Mouse (Mus musculus): ENCODE results near the gene Retreg1. TPM values are rescaled to one million over a fixed set of nuclear protein-coding genes. Genes with fewer than 3 reads are reported as not detected.

Gene Retreg1
- polyA plus RNA-seq, 1 experiment from 2014 or later: 7.6 TPM

DNA sequence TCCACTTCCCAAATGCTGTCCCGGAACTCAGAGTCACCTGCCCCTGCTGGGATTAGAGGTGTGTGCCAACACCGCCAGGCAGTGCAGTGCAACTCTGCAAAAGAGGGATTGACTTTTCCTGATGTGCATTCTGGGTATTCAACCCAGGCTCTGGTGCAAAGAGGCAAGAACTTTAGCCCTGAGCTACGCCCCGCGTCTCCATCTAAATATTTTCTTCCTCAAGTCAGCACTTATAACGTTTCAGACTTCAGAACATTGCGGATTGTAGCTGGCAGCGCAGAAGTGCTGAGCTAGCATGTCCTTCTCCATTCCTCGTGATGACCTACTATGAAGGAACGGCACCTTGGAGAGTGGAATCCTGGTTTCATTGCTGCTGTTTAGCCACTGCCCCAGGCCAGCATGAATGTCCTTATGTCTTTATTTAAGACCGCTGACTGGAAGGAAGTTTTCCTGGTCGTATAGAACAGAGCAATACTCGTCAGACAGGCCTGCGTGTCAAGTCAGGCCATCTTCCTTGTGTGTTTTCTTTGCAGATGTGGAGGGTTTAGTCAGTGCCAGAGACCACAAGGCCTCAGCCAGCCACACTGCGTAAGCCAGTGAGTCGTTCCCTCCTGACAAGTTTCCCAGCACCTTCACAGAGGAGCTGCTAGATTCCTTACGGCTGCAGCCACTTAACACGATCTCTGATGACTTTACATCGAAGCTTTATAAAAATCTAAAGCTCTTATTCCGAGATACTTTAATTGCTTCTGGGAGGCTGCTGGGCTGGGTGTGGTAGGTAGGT is 34.1 kb upstream of the Retreg1 start:
- H3K27me3 ChIP-seq: no peaks in the 10 kb centered on the region
- H3K36me3 ChIP-seq: peaks cover 47% of the 10 kb centered on the region
- 91% methylated on average over 20 of the region's 20 CpGs for WGBS
- H3K4me2 ChIP-seq (replicated peaks): no peak overlapping the region
- H3K4me3 ChIP-seq: no peak overlapping the region
- no peak for ATAC-seq (replicated peaks)
- H3K9me3 ChIP-seq: no peaks in the 10 kb centered on the region
- no peak overlapping the region for H3K27ac ChIP-seq (replicated peaks)
- H3K4me1 ChIP-seq: no peaks in the 10 kb centered on the region
- H3K9ac ChIP-seq (replicated peaks): no peak overlapping the region

GRCm38 (mm10) chr15:25809669-25810068 is 33.3 kb upstream of the Retreg1 start:
- Histone ChIP-seq H3K27me3 (no peaks in the 10 kb centered on the region), H3K4me2 (replicated peaks) (no peak overlapping the region), H3K27ac (replicated peaks) (no peak overlapping the region), H3K4me1 (no peaks in the 10 kb centered on the region), H3K4me3 (no peak overlapping the region), H3K36me3 (peaks cover 52% of the 10 kb centered on the region), H3K9me3 (0 out of 2 replicates have a peak, but pooled peaks cover 1% of the 10 kb centered on the region), H3K9ac (replicated peaks) (no peak overlapping the region)
- ATAC-seq (replicated peaks): no peak
- WGBS: 96% methylated on average over 6 of the region's 6 CpGs

DNA sequence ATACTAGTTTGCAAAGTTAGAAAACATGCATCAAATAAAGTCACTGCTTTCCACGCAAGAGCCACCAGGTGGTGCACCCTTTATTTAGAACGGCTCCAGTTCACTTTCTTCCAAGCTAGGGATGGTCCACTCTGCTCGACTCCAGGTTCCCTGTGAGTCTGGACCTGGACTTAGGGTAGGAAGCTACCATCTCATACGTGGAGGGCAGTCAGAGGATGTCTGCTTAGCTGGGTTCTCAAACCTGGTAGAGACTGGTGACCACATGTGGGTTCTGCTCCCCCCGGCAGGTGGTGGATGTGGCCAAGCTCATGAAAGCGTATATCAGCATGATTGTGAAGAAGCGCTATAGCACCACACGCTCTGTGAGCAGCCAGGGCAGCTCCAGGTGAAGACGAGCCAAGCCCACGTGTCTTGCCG is 31.1 kb upstream of the Retreg1 start:
- 88% methylated on average over 11 of the region's 11 CpGs for WGBS
- no peak overlapping the region for H3K9ac ChIP-seq (replicated peaks)
- H3K36me3 ChIP-seq: peaks cover 52% of the 10 kb centered on the region
- no peak overlapping the region for H3K27ac ChIP-seq (replicated peaks)
- no peak overlapping the region for H3K4me2 ChIP-seq (replicated peaks)
- no peaks in the 10 kb centered on the region for H3K4me1 ChIP-seq
- no peaks in the 10 kb centered on the region for H3K27me3 ChIP-seq
- no peak for ATAC-seq (replicated peaks)
- H3K4me3 ChIP-seq: no peak overlapping the region
- H3K9me3 ChIP-seq: 0 out of 2 replicates have a peak, but pooled peaks cover 3% of the 10 kb centered on the region

DNA sequence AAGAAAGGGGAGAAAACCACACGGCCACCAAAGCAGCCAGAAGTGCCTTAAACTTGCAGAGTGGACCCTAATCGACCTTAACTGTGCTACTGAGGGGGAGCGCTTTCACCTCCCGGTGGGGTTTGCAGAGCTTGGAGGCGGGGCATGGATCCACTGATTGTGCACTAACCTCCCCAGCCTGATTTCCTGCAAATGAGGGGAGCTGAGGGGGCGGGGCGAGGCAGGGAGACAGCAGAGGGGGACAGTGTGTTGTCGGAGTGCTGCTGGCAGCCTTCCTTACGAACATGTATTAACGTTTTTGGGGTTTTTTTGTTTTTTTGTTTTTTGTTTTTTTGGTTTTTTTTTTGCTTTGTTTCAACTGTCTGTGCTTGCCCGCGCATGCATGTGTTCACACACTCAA is 30.5 kb upstream of the Retreg1 start:
- Histone ChIP-seq H3K36me3 (peaks cover 46% of the 10 kb centered on the region), H3K9me3 (0 out of 2 replicates have a peak, but pooled peaks cover 3% of the 10 kb centered on the region), H3K4me1 (no peaks in the 10 kb centered on the region)

GRCm38 (mm10) chr15:25814535-25814934 is 28.4 kb upstream of the Retreg1 start:
- no peak for ATAC-seq (replicated peaks)
- Histone ChIP-seq H3K4me1 (no peaks in the 10 kb centered on the region), H3K27ac (replicated peaks) (no peak overlapping the region)

More for the DNA sequence above, 30.5 kb upstream of the Retreg1 start:
- no peak overlapping the region for H3K27ac ChIP-seq (replicated peaks)
- H3K9ac ChIP-seq (replicated peaks): no peak overlapping the region
- WGBS: 72% methylated on average over 12 of the region's 12 CpGs
- H3K4me2 ChIP-seq (replicated peaks): no peak overlapping the region
- H3K4me3 ChIP-seq: no peak overlapping the region
- ATAC-seq (replicated peaks): no peak
- no peaks in the 10 kb centered on the region for H3K27me3 ChIP-seq

GRCm38 (mm10) chr15:25817191-25817590 is 25.8 kb upstream of the Retreg1 start:
- H3K4me2 ChIP-seq (replicated peaks): no peak overlapping the region
- ATAC-seq (replicated peaks): no peak
- WGBS: 94% methylated on average over 2 of the region's 2 CpGs

More at GRCm38 (mm10) chr15:25814535-25814934, 28.4 kb upstream of the Retreg1 start:
- WGBS: 63% methylated on average over 3 of the region's 3 CpGs
- Histone ChIP-seq H3K9ac (replicated peaks) (no peak overlapping the region), H3K36me3 (peaks cover 38% of the 10 kb centered on the region), H3K9me3 (0 out of 2 replicates have a peak, but pooled peaks cover 3% of the 10 kb centered on the region), H3K4me2 (replicated peaks) (no peak overlapping the region), H3K4me3 (no peak overlapping the region), H3K27me3 (no peaks in the 10 kb centered on the region)

DNA sequence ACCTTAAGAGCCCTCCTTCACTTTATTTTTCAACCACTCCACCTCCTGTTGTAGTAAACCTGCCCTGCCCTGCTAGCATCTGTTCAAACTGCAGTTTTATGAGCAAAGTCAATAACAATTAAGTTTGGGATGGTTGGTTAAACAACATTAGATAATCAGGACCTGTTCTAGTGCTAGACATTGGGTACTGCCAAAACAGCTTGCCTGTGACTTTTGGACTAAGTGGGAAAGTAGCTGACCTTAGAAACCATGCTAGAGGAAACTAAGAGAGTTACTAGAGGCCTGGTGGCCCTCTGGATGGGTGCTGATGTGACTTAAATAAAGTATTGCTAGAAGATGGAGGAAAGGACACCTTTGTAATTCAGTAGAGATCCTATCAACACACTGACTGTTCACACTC is 21.0 kb upstream of the Retreg1 start:
- no peaks in the 10 kb centered on the region for H3K4me1 ChIP-seq
- no peak overlapping the region for H3K4me3 ChIP-seq
- no peak overlapping the region for H3K4me2 ChIP-seq (replicated peaks)
- H3K9ac ChIP-seq (replicated peaks): no peak overlapping the region
- H3K9me3 ChIP-seq: no peaks in the 10 kb centered on the region
- no peaks in the 10 kb centered on the region for H3K27me3 ChIP-seq
- H3K36me3 ChIP-seq: no peaks in the 10 kb centered on the region
- H3K27ac ChIP-seq (replicated peaks): no peak overlapping the region
- no peak for ATAC-seq (replicated peaks)

More at GRCm38 (mm10) chr15:25817191-25817590, 25.8 kb upstream of the Retreg1 start:
- no peak overlapping the region for H3K4me3 ChIP-seq
- no peaks in the 10 kb centered on the region for H3K27me3 ChIP-seq
- H3K9ac ChIP-seq (replicated peaks): no peak overlapping the region
- H3K27ac ChIP-seq (replicated peaks): no peak overlapping the region
- 0 out of 2 replicates have a peak, but pooled peaks cover 3% of the 10 kb centered on the region for H3K9me3 ChIP-seq
- peaks cover 18% of the 10 kb centered on the region for H3K36me3 ChIP-seq
- H3K4me1 ChIP-seq: no peaks in the 10 kb centered on the region

GRCm38 (mm10) chr15:25822656-25823055 is 20.3 kb upstream of the Retreg1 start:
- no peak overlapping the region for H3K27ac ChIP-seq (replicated peaks)
- no peaks in the 10 kb centered on the region for H3K27me3 ChIP-seq
- no peak for ATAC-seq (replicated peaks)
- H3K4me1 ChIP-seq: no peaks in the 10 kb centered on the region
- H3K9ac ChIP-seq (replicated peaks): no peak overlapping the region
- no peaks in the 10 kb centered on the region for H3K36me3 ChIP-seq
- no peak overlapping the region for H3K4me3 ChIP-seq
- WGBS: 72% methylated on average over 3 of the region's 3 CpGs
- no peaks in the 10 kb centered on the region for H3K9me3 ChIP-seq
- no peak overlapping the region for H3K4me2 ChIP-seq (replicated peaks)

- no peaks in the 10 kb centered on the region for H3K36me3 ChIP-seq
- H3K9ac ChIP-seq (replicated peaks): no peak overlapping the region
- WGBS: 86% methylated on average over 8 of the region's 8 CpGs
- H3K9me3 ChIP-seq: no peaks in the 10 kb centered on the region
- no peak overlapping the region for H3K4me3 ChIP-seq
- no peaks in the 10 kb centered on the region for H3K4me1 ChIP-seq
- no peak overlapping the region for H3K4me2 ChIP-seq (replicated peaks)
- H3K27me3 ChIP-seq: no peaks in the 10 kb centered on the region
- ATAC-seq (replicated peaks): no peak
- H3K27ac ChIP-seq (replicated peaks): no peak overlapping the region
Observed at GRCm38 (mm10) chr15:25826531-25826961, 16.4 kb upstream of the Retreg1 start.

- no peaks in the 10 kb centered on the region for H3K9me3 ChIP-seq
- no peak overlapping the region for H3K9ac ChIP-seq (replicated peaks)
- no peaks in the 10 kb centered on the region for H3K36me3 ChIP-seq
- 81% methylated on average over 10 of the region's 10 CpGs for WGBS
- H3K4me3 ChIP-seq: no peak overlapping the region
- no peak overlapping the region for H3K4me2 ChIP-seq (replicated peaks)
- ATAC-seq (replicated peaks): no peak
- H3K4me1 ChIP-seq: no peaks in the 10 kb centered on the region
- no peaks in the 10 kb centered on the region for H3K27me3 ChIP-seq
- no peak overlapping the region for H3K27ac ChIP-seq (replicated peaks)
Observed at GRCm38 (mm10) chr15:25828464-25828863, 14.5 kb upstream of the Retreg1 start.

DNA sequence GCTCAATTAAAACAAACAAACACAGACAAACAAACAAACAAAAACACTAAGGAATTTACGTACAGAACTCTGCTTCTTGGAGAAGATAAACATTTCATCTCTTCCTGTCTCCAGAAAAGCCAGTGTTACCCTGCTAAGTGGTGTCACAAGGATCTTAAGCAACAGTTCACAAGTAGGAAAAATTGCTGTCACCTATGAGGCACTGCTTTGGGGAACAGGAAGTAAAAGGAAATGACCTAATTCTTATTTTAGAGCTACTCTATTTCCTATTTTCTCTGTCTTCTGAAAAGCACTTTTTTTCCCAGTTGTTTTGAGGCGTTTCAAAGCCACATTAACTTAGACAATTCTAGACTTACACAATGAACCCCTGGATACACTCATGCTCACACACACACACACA is 12.6 kb upstream of the Retreg1 start:
- no peaks in the 10 kb centered on the region for H3K27me3 ChIP-seq
- 79% methylated on average over 2 of the region's 2 CpGs for WGBS
- H3K27ac ChIP-seq (replicated peaks): no peak overlapping the region
- ATAC-seq (replicated peaks): no peak
- no peak overlapping the region for H3K4me3 ChIP-seq
- H3K36me3 ChIP-seq: no peaks in the 10 kb centered on the region
- no peaks in the 10 kb centered on the region for H3K9me3 ChIP-seq
- no peaks in the 10 kb centered on the region for H3K4me1 ChIP-seq
- no peak overlapping the region for H3K9ac ChIP-seq (replicated peaks)
- H3K4me2 ChIP-seq (replicated peaks): no peak overlapping the region

- H3K4me2 ChIP-seq (replicated peaks): no peak overlapping the region
- H3K36me3 ChIP-seq: no peaks in the 10 kb centered on the region
- H3K4me1 ChIP-seq: no peaks in the 10 kb centered on the region
- H3K9me3 ChIP-seq: no peaks in the 10 kb centered on the region
- no peak overlapping the region for H3K4me3 ChIP-seq
- ATAC-seq (replicated peaks): no peak
- H3K9ac ChIP-seq (replicated peaks): no peak overlapping the region
- no peaks in the 10 kb centered on the region for H3K27me3 ChIP-seq
- no peak overlapping the region for H3K27ac ChIP-seq (replicated peaks)
- 91% methylated on average over 2 of the region's 2 CpGs for WGBS
Observed at GRCm38 (mm10) chr15:25834282-25834681, 8.7 kb upstream of the Retreg1 start.

All from forebrain, embryonic 15.5 days (tissue).